Mouse (Mus musculus): ENCODE measurements around the gene Olfr1367.
"Not testable (repeated sequence)": the region's sequence is repeated elsewhere in the genome, so short reads cannot be mapped to it uniquely, and the experiment has no call there.

The Olfr1367 gene

DNA sequence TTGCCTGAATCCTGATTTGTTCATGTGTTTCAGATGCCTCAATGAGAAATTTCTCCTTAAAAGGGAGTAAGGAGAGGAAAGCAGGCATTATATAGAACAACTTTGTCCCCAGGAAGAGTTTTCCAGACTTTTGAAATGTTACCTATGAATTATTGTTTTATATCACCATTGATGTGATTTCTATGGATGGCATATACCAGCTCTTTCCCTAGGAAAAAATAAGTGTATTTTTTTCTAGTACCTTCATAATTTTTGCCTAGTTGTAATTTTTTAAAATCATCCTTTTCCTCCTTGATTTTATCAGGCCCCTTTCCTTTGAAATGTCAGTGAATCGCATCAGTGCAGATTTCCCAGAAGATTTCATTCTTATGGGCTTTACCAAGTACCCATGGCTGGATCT lies at the start of gene Olfr1367:
Olfr1367 (plus strand) TSS at position 301 of the 400 bp plus-strand sequence.
- DNase-seq, result no peak

GRCm38 (mm10) chr13:21298557-21298956 lies 48.2 kb upstream of the Olfr1367 start:
- no peak for DNase-seq

GRCm38 (mm10) chr13:21304483-21305066 lies 42.1 kb upstream of the Olfr1367 start:
- no peak for DNase-seq

DNA sequence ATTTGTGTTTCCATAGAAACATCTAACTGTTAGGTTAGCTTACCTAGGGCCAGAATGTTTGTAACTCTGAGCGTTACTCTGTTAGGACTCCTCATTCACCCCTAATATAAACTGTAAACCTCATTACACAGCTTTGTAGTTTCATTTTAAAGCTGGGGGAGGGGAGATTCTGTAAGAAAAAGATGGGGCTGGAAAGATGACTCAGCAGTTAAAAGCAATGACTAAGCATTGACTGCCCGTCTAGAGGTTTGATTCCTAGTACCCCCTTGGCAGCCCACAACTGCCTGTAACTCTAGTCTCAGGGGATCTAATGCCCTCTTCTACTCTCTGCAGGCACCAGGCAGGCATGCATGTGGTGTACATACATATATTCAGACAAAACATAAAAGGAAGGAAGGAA lies 36.9 kb upstream of the Olfr1367 start:
- DNase-seq, result no peak

DNA sequence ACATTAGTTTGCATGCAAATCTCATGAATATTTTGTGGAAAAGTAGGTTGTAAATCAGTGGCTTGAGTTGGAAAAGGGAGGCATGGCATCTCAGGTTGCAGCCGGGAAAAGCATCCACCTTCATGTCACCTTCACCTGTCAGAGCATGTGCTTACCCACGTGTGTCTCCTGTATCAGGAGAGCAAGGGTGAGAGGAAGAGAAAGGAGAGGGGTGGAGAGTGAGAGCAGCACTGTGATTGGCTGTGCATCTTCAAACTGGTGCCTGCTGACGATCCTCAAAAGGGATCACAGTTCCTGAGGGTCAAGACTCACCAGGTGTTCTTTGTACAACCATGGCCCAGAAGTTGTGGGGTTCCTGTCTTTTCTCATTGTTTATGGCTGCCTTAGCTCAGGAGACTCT lies 34.8 kb upstream of the Olfr1367 start, which contains the start of gene Gpx6:
Gpx6 (plus strand) TSS at position 200 of the 400 bp plus-strand sequence.
- no peak for DNase-seq

GRCm38 (mm10) chr13:21312854-21313253 lies 33.9 kb upstream of the Olfr1367 start:
- DNase-seq, result no peak

DNA sequence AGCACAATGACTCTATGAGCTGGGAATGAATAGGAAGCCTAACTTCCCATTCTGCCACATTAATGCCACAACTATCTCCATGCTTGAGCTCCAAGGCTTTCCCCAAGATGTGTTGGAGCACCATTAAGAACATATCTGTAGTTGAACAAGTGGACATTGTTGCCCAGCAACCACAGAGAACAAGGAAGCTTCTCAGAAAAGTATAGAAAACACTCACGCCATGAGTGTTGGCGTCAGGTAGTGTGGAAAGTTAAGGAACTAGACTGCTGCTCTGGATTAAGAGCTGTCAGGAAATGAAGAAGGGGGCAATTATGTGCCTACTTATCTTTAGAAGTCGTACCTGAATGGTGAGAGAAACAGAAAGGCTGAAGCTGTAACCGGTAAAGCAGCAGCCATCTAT lies 32.8 kb upstream of the Olfr1367 start:
- no peak for DNase-seq

DNA sequence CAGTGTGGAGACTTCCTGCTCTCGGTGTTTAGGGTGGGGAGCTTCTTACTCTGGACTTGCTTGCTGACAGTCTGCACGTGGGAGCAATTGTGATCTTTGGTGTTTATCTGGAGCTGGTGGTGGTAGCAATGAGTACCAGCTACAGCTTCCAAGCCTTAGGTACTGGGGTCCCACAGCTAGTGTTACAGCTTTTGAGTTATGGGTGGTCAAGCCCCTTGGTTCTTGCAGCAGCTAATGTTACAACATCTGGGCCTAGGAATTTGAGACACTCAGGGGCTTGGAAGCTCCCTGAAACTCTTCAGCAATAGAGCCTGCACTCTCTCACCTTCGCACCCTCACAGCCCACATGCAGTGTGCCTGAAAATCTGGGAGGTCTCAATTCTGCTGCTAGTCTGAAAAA lies 26.4 kb upstream of the Olfr1367 start:
- DNase-seq, result no peak

DNA sequence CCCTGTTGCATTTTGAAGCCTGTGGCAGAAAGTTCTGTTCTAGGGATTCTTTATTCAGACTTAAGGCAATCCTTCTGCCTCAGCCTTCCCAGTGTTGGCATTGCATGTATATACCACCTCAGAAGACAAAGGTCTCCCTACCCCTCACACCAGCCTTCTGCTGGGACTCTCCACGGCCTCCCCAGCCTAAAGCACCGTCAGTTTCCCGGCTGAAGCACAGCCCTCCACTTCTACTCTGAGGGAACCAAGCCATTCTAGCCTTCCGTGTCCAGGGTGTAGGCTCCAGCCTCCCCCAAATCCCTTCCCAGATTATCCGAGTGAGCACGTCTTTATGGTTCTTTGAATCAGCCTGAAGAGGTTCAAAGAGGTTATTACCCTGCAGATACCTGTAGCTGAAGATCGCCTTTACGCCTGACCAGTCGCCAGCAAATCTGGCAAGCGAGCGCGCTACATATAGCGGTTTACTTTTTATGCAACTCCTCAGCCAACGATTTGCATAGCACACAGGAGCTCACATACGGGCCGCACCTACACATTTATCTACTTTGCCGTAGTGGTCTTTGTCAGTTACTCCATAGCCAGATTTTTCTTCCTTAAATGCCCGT lies 24.7 kb upstream of the Olfr1367 start:
- no peak for DNase-seq

GRCm38 (mm10) chr13:21322509-21323375 lies 24.0 kb upstream of the Olfr1367 start:
- DNase-seq, result peak in 1 of 2 experiments; percentile 15

GRCm38 (mm10) chr13:21323405-21323804 lies 23.3 kb upstream of the Olfr1367 start:
- DNase-seq, result no peak

- no peak for DNase-seq
Measured at GRCm38 (mm10) chr13:21326191-21326590, 20.5 kb upstream of the Olfr1367 start.

DNA sequence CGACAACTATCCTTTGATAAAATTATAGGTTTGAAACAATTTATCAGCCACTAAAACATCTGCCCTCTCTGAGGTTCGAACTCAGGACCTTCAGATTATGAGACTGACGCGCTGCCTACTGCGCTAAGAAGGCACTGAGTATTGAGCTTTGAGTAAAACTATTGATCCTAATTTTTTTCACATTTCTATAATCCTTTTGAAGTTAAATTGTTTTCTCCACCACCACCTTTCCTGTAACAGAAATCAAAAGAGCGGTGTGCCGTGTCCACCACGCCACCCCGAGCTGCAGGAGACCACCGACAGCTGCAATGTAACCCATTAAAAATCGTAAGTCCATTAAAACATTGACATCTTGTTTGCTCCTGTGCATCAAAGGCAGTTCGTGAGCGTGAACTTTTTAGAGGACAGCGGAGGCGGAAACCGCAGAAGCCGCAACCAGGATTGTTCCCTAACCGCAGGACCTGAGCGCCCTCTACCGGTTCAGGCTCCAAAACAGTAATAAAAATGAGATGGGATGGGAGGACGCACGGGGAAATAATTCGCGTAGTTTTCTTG lies 20.0 kb upstream of the Olfr1367 start:
- peak; percentile 41 to 46 for DNase-seq

GRCm38 (mm10) chr13:21327424-21327823 lies 19.3 kb upstream of the Olfr1367 start:
- DNase-seq, result no peak

DNA sequence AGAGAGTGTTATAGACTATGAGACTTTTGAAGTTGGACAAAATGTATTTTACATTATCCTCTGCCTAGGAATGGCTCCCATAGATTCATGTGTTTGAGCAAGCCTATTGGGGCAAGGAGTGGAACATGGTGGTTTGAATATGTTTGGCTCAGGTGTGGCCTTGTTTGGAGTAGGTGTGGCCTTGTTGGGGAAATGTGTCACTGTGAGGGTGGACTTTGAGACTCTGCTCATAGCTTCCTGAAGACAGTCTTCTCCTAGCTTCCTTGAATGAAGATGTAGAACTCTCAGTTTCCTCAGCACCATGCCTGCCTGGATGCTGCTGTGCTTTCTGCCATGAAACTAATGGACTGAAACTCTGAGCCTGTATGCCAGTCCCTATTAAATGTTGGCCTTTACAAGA lies 3.9 kb downstream of the Olfr1367 start:
- DNase-seq, result no peak

GRCm38 (mm10) chr13:21362621-21363248 lies 16.0 kb downstream of the Olfr1367 start, which contains the start of gene Zscan12:
Zscan12 (plus strand) TSS chr13:21362820.
- peak; percentile 54 to 61 for DNase-seq

DNA sequence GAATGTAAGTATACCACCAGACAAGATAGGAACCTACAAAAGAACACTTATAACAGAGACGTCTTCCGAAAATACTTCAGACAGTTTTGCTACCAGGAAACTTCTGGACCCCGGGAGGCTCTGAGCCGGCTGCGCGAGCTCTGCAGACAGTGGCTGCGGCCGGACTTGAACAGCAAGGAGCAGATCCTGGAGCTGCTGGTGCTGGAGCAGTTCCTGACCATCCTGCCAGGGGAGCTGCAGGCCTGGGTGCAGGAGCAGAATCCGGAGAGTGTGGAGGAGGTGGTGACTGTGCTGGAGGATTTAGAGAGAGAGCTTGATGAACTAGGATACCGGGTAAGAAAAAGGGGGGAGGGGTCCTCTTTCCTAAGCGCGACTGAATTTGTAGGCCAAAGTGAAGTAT lies 17.0 kb downstream of the Olfr1367 start:
- no peak for DNase-seq

- DNase-seq, result no peak
Measured at GRCm38 (mm10) chr13:21366635-21367034, 19.9 kb downstream of the Olfr1367 start.

DNA sequence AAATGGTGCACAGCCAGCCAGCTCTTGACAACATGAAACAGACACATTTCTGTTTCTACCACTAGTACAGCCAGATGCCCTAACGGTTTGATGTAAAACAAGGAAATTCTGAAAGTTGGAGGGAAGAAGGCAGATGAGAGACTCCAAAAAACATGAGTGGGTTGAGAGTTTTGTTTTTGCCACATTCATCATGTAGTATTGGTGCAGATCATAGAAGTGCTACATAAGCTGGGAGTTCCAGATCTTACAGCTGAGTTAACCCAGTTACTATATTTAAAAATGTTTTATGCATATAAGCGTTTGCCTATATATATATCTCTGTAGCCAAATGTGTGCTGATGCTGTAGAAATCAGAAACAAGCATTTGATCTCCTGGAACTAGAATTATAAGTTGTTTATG lies 26.0 kb downstream of the Olfr1367 start:
- DNase-seq, result no peak

GRCm38 (mm10) chr13:21377773-21378172 lies 31.1 kb downstream of the Olfr1367 start:
- no peak for DNase-seq

GRCm38 (mm10) chr13:21395211-21395610 lies 48.5 kb downstream of the Olfr1367 start:
- no peak for DNase-seq

- no peak for DNase-seq
Measured at GRCm38 (mm10) chr13:21395623-21396022, 48.9 kb downstream of the Olfr1367 start.

DNA sequence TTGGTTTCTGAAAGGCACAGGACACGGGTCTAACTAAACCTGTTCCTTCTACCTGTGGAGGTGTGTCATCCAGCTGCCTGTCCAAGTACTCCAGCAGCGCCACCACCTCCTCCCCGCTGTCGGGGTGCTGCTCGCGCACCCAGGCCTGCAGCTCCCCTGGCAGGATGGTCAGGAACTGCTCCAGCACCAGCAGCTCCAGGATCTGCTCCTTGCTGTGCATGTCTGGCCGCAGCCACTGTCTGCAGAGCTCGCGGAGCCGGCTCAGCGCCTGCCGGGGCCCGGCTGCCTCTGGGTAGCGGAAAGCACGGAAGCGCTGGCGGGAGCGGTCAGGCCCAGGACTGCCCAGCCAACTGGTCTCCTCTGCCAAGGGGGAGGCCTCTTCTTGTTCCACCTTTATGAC lies 49.3 kb downstream of the Olfr1367 start:
- DNase-seq, result not testable (repeated sequence)
